Mouse (Mus musculus): ENCODE results near the gene Add1.

Gene Add1

DNA sequence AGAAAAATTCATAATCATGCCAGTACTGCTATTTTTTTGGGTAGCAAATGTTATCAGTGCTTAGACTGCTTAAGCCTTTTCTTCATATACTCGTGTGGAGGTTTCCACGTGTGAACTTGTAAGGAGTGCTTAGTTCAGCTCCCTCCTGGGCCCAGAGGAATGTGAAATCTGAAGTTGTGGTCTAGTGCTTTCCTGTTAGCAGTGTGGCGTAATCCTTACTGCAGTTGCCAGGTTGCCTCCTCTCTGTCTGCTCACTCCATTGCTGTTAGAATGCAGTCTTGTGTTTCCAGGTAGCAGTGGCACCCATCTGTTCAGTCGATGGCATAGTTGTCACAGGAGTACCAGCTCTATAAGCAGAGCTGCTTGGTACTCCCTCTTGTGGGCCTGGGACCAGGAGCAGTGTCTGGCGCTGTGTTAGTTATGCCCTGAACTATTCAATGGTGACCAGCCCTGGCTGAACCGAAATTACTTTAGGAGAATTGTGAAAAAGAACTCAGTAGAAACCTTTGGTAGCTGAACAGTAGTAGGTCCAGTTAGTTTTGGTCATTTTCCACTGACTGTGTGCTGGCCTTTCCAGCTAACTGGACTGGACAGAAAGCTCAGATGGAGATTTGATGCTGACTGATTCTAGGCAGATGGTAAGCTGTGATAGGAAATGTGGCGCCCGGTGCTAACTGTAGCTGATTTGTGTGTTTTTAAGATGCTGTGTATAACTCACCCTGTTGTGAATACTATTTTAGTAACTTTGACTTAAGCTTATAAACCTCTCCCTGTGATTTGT is 33.8 kb downstream of the Add1 start:
- no peak for DNase-seq (ENCODE audit: low spot score in 2 of 2)

DNA sequence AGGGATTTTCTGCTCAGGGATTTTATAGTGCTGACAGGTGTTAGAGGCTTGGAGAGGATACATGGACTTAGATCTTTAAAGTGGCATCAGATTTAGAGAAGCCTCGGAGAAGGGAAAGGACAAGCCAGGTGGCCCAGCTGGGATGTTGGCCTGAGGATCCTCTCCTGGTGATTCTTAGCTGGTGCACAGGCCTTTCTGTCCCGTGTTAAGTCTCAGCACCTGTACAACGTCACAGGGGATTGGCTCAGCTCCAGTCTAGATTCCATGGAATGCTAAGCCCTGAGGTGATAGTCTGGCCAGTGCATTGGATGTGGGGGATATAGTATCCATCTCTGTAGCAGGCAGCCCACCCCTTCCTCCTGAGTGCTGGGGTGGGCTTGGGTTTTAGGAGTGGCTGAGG is 34.8 kb downstream of the Add1 start:
- DNase-seq (ENCODE audit: low spot score in 2 of 2), result no peak

DNA sequence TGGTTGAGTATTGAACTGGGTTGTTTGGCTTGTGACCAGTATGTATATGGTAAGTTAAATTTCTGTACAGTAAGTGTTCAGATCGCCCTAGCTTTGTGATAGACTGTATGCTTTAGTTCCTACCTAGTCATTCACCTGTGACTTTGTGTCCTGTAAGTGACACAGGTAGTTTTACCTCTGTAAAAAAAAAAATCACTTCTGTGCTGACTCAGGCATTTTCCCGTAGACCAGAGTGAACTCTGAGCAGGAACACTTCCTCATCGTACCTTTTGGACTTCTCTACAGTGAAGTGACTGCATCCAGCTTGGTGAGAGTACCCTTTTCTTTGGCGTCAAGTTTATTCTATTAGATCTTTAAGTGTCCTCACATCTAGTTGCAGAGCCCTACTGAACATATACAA is 36.5 kb downstream of the Add1 start:
- no peak for DNase-seq (ENCODE audit: low spot score in 2 of 2)

DNA sequence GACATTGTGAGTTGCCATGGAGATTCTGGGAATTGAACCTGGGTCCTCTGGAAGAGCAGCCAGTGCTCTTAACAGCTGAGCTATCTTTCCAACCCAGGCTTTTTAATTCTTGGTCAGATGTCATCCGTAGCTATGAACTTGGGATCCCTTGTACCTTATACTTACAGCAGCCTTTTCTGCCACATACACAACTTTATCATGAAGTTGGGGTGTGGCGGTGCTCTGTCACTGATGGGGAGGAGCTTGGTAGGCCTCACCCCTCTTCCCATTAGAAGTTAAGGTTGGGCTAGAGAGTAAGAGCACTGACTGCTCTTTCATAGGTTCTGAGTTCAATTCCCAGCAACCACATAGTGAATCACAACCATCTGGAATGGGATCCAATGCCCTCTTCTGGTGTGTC is 59.5 kb downstream of the Add1 start:
- no peak for DNase-seq (ENCODE audit: low spot score in 2 of 2)

DNA sequence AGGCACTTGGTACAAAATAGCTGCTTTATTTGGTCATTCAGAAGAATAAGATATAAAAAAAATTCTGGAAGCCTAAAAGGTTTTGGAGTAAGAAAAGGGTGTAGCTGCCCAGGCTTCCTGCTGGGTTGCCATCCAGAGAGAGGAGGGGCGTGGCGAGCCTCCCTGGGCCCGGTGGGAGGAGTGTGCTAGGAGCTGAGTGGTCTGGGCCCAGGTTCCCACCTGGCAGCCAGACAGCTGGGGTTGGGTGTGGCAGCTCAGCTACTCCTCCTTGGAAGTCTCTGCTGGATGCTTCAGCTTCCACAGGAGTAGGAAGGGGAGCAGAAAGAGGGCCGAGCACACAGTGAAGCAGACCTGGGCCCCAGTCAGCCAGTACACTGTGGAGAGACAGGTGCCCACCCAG is 60.2 kb downstream of the Add1 start:
- DNase-seq (ENCODE audit: low spot score in 2 of 2), result peak; percentile 24 to 37

DNA sequence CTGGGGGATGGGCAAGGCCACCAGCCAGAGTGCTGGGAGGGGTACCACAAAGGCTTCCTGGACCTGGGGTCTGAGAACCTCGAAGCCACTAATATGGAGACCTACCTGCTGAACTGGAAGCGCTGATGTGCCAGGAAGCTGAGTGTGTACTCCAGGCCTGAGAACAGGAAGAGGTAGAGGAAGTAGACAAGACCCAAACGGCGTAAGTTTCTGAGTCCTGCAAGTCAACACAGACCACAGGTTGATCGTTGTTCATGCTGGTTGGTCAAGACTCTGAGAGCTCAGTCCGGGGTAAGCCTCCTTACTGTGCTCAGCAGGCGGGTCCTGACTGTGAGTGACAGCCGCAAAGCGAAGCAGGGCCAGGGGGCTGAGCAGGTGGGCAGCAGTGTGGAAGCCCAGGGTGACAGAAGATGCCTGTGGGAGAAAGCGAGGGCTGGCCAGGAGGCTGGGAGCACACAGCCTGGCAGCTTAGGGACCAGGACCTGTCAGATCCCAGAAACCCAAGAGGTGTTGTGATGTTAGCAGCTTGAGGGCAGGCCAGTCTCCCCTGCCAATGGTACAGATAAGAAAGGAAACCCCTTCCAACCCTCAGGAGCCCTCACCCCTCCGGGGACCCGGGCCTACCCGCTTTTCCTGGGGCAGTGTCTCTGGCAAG is 61.4 kb downstream of the Add1 start:
- DNase-seq (ENCODE audit: low spot score in 2 of 2), result no peak

DNA sequence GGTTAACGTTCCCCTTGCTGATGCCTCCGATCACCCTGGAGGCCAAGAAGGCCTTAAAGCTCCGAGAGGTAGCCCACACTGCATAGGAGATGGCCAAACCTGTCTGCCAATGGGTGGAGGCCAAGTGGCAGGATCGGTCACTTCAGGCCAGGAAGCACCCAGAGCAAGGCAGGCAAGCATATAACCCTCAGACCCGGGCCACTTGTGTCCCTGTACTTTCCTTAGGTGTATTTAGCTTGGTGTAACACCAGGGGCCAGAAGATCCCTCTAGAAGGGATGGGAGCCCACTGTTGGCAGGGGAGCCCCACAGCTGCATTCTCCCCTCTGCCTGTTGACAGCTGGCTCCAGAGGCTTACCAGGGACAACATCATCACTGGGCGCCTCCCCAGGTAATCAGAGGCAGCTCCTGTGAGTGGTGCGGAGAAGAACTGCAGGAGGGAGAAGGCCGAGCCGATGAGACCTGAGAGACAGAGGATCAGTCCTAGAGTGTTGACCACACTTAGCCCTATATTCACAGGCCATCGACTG is 62.3 kb downstream of the Add1 start:
- DNase-seq (ENCODE audit: low spot score in 2 of 2), result no peak

DNA sequence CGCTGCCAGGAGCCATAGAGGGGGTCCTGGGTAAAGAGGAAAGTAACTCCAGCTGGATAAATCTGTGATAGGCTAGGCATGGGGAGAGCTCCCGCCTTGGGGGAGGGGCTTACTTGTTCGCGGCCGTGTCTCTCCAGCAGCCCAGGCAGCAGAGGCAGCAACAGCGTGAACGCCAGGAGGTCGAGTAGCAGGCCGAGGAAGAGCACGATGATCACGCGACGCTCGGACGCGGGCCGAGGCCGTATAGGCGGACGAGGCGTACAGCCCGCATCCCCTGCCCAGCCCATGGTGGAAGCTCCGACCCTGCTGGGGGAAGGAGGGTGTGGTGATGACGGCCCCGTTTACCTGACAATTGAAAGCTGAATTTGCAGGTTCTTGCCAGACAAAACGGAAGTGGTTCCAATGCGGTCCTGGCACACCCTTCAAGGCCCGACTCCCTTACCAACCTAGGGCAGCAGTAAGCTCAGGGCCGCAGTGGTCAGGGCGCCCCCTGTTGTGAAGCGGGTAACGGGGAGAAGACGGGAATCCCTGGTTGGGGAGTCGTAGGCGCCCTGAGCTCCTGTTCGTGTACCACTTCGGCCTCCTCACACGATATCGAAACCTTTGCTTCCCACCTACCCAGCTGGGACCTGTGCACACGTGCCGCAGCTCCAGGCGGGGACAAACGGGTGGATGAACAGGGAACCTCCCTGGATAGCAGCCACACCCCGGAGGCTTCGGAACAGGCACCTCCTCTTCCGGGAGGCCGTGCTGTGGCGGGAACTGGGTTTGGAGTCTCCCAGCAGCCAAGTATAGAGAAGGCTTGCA is 63.2 kb downstream of the Add1 start, which contains the start of gene Mfsd10:
TSS of gene Mfsd10 (minus strand) at position 732 of the 807 bp plus-strand sequence.
- DNase-seq (ENCODE audit: low spot score in 2 of 2), result peak; percentile 77 to 80

DNA sequence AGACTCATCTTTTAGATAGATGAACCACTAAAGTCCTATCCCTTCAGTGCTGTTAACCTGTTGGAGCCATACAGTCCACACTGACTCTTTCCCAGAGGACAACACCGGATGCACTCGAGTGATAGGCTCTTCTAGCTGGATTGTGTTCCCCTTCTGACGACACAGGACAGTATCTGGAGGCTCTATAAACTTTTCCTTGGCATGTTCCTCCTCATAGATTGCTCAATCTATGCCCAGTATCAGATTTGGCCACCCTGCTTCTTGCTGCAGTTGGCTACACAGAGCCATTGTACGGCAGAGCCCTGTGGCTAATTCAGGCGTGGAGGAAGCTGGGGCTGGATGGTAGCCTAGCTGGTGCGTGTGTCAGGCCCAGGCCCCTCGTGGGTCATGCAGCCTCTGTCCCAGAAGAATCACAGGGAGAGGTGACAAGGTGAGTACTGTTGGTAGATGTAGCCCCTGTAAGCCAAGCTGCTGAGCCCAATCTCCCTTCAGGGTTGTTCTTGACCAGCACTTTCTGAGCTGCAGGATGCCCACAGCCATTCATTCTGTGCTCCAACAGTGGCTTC is 64.2 kb downstream of the Add1 start:
- no peak for DNase-seq (ENCODE audit: low spot score in 2 of 2)

DNA sequence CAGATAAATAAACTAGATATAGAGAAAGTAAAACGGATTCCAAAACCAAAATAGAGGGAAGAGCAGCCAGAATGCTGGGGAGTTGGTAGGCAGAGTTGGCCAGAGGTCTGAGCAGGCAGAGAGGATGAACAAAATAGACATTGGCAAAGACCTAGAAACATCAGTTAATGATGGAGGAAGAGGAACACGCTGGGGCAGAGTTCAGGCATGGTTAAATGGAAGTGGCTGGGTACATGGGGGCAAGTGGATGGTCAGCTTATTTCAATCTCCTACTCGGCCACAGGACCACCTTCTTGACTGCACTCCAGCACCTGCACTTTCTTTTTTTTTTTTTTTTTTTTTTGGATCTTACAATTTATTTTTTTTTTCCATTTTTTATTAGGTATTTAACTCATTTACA is 68.5 kb downstream of the Add1 start:
- DNase-seq (ENCODE audit: low spot score in 2 of 2), result no peak

DNA sequence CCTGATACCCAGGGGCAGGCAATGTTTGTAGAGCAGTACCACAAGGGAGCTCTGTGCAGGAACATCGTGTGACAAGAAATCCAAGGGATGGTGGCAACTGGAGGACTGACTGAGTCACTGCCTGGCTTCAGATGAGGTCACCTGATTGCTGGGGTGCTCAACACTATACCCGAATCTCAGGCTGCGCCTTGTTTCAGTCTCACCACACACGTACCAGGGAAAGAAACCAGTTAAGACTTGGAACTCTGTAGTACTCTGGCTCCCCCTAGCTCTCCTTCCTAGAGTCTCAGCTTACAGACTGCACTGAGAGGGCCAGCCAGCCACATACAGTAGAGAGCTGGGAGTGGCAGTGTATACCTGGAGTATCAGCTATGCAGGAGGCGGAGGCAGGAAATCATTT is 69.5 kb downstream of the Add1 start:
- peak; percentile 46 to 47 for DNase-seq (ENCODE audit: low spot score in 2 of 2)

DNA sequence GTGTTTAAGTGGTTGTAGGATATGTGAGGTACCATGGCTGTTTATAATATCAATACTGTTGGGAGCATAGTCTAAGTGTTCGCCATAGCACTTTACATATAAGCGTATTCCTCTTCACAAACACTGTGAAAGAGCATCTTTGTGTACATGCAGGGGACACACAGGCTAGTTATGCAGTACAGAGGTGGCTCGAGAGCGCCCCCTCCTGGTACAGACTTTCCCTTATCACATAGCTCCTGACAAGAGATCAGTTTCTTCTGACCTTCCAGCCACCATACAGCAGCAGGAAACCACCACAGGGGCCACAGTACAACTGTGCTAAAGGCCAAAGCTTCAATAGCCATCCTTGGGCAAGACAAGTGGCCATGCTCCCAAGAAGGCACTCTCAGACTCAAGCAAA is 74.1 kb downstream of the Add1 start:
- peak in 1 of 2 experiments; percentile 48 for DNase-seq (ENCODE audit: low spot score in 2 of 2)

DNA sequence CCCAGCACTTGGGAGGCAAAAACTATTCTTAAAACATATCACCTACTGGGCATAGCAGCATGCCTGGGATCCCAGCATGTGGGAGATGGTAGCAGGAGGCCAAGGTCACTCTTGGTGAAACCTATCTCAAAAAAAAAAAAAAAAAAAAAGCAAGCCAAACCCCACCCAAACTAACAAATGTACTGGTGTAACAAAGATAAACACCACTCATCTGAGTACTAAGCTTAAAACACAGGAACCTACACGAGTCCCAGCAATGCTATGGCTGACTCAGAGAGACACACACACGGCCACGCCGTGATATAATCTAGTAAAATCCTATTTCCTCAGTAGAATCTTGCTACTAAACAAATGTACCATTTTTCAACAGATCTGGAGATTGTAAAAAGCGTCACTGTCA is 79.5 kb downstream of the Add1 start:
- no peak for DNase-seq (ENCODE audit: low spot score in 2 of 2)

DNA sequence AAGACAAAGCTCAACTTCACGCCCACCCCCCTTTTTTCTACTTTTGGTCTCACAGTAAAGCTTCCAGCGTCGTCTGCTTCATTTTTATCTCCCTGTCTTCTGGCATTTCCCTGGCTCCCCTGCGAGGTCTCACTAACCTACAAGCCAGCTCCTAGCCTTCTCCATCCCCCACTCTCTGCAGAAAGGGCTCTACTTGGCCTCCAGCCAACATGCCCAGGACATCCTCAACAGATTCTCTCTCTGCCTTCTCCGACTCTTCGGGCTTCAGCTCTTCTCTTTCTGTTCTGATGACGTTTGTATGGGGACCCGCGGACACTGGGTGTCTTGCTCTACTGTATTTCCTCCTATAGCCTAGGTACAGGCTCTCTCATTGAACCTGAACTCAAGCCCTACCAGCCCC is 81.4 kb downstream of the Add1 start:
- DNase-seq (ENCODE audit: low spot score in 2 of 2), result no peak

DNA sequence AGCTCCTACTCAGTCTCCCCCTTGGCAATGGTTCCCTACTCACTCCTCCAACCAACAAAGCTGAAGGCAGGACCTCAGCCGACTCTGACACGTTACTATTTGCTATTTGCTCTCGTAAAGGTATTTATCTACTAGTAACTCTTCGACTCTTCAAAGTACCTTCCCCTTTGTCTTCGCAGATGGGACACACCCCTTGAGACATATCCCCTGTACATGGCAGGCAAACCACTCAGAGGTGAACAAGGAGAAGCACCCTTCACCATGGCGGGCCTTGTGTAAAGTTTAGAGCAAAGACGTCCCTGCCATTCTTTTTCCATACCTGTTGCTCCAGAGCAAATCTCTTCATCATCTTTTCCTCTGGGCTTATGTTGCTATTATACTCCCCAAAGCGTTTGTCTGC is 84.1 kb downstream of the Add1 start:
- DNase-seq (ENCODE audit: low spot score in 2 of 2), result no peak

DNA sequence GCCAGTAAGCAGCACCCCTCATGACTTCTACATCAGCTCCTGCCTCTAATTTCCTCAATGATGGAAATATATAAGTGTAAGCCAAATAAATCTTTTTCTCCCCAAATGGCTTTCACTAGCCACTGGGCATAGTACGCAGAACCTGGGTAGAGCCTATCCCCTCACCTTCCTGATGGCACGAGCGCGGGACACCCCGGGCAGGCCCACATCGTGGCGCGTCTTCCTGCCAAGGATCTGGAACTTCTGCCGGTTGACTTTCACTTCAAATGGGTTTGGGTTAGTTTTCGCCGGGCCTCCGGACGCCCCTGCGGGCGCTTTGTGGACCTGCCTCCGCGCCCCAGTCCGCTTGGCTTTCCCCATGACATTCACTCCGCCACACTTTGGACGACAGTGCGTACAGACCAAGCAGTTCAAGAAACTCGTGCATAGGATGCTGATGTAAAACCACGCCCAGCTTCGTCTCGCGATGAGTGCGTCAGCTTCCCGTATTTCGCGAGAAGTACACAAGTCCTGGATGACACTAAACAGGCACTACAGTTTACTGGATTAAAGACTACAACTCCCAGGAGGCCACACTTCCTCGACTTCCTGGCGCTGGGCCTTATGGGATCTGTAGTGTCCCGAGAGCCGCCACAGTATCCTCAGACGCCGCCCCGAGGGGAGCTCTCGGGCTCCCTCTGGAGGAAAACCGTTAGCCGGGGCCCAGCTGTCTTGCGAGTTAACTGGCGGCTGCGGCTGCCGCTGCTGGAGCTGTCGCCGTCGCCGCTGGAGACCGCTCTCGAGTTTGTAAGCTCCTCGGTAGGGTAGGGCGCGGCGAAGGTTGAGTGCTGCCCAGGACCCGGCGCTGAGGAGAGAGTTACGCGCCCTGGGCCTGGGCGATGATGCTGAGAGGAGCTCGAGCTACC is 86.5 kb downstream of the Add1 start, which contains the start of the genes Nop14 and Grk4:
TSS of gene Nop14 (minus strand) at position 463 of the 905 bp plus-strand sequence.
TSS of gene Grk4 (plus strand) at position 694 of the 905 bp plus-strand sequence.
- DNase-seq (ENCODE audit: low spot score in 2 of 2), result peak; percentile 100

DNA sequence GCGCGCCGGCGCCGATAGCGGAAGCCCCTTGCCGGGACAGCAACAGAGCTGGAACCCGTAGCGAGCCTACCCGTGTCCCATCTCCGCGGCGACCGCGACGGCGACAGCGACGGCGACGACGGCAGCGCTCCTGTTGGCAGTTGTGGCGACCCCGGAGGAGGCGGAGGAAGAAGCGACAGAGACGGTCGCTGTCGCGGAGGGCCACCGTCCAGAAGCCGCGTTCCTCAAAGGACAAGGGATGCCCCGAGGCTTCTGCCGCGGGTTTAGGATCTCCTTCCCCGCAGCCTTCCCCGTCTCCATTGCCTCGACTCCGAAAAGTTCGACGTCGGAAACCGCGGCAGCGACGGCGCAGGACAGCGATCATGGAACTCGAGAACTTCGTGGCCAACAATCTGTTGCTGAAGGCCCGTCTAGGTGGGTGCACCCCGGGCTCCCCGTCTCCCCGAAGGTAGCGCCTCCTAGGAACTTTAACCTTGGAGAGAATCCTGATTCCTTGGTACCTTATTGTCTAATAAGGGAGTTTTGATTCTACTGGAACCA is 87.2 kb downstream of the Add1 start:
- DNase-seq (ENCODE audit: low spot score in 2 of 2), result no peak

DNA sequence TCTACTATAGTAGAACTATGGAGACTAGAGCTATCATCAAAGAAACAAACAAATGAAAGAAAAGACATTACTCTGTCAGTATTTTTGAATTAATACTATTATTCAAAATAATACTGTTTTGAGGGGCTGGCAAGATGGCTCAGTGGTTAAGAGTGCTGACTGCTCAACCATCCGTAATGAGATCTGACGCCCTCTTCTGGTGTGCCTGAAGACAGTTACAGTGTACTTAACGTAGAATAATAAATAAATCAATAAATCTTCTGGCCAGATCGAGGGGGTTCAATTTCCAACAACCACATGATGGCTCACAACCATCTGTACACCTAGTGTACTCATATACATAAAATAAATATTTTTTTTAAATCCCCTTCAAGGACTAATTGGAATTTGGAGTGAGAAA is 88.4 kb downstream of the Add1 start:
- DNase-seq (ENCODE audit: low spot score in 2 of 2), result no peak

DNA sequence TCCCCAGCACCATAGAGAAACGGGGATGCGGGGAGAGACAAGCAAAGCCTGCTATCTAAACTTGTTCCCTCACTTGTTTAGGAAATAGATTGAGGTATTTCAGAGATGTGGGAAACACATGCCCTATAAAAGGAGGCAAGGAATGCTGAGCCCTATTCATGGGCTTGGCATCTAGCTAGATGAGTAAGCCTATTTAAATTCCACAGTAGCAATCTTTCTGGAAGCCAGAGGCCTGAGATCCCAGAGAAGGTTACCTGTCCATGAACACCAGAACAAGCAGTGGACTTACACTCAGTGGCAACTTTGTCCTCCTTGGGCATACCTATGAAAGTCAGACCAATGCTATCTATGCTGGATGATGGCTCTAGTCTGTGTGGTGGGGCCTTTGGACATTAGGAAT is 89.8 kb downstream of the Add1 start:
- DNase-seq (ENCODE audit: low spot score in 2 of 2), result no peak

DNA sequence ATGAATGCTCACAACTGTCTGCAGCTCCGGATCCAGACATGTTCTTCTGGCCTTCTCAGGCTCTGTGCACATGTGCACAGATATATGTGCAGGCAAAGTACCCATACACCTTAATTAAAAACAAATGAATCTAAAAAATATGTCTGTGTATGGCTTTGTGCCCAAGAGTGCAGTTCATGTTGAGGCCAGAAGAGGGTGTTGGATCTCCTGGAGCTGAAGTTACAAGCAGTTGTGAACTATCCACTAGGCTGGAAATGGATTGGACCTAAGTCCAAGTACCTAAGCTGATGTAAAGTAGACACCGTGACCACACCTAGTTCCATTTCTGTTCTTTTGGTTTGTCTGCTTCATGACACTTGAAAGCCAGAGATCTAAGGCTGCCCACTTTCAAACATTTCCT is 96.0 kb downstream of the Add1 start:
- DNase-seq (ENCODE audit: low spot score in 2 of 2), result no peak

DNA sequence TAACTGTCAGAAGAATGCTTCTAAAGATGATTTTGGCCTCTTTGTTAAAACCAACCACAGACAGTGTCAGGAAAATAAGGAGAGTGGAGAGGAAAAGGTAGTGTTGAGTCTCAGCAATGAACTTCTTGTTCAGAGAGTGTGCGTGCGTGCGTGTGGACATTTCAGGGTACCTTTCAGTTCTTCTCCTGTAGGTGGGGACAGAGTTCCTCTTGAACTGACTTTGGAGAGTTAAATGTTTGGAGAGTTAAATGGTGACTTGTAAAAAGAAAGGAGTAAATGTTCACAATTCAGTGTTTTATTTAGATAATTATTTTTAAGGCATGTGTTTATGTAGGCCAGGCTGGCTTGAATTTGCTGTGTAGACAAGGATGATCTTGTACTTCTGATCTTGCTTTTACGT is 96.8 kb downstream of the Add1 start:
- no peak for DNase-seq (ENCODE audit: low spot score in 2 of 2)

All from heart, adult 9 months (tissue).